Mouse (Mus musculus): ENCODE measurements around the gene Frmpd3.

DNA sequence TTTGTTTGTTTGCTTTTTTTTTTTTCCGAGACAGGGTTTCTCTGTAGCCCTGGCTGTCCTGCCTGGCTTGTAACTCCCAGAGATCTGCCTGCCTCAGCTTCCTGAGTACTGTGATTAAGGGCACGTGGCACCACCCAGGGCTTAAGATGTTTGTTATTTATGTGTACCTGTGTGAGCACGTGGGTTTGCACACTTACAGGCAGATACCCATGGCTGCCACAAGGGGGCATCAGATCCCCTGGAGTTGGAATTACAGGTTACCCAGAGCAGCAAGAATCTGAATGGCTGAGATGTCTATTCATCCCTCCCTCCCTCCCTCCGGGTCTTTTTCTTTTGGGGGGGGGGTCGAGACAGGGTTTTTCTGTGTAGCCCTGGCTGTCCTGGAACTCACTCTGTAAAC, 137.1 kb downstream of the Frmpd3 start:
- TF ChIP-seq POLR2A (IDR thresholded peaks at IDR 0.05; ENCODE audit: borderline replicate concordance, extremely low read depth, insufficient read depth, insufficient read length, poor library complexity, severe bottlenecking) (no peak), CTCF (IDR thresholded peaks at IDR 0.05; ENCODE audit: borderline replicate concordance, extremely low read depth, insufficient read depth, insufficient read length) (peak; percentile 51; the same call in 1 of the 2 replicates)
